Mouse (Mus musculus): Measurements from ENCODE around the gene Rars2. TPM values are rescaled to one million over a fixed set of nuclear protein-coding genes. Genes with fewer than 3 reads are reported as not detected.
A peak's percentile ranks its signal among the peaks of the same experiment; 100 is the strongest.

The Rars2 gene
- polyA plus RNA-seq, 1 experiment from 2014 or later: 82.5 TPM

DNA sequence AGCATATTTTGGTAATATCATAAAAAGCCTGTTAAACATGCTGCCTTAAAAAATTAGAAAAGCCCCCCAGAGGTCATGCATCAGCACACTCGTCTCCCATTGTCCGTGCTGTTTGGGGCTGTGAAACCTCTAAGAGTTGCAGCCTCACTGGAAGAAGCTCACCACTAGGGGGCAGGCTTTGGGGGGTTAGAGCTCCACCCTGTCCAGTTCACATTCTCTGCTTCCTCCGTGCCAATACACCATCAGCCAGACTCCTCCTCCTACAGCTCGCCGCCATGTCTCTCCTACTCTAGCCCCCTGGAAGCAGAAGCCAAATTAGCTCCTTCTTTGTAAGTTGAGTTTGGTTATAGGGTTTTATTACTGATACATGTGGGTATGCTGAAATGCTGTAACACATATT is 86.8 kb downstream of the Rars2 start:
- no peak overlapping the region for H3K9ac ChIP-seq (ENCODE audit: low read length)
- ATAC-seq (replicated peaks; ENCODE audit: low FRiP score) (peak; percentile 71), DNase-seq (ENCODE audit: low spot score) (peak; percentile 84)
- no peak overlapping the region for H3K4me3 ChIP-seq (ENCODE audit: low read depth, low read length)
- H3K4me1 ChIP-seq (replicated peaks; ENCODE audit: control insufficient read depth, insufficient read depth, low read length): no peaks in the 10 kb centered on the region
- H3K4me2 ChIP-seq (ENCODE audit: low read depth, low read length, severe bottlenecking): no peak overlapping the region
- no peaks in the 10 kb centered on the region for H3K36me3 ChIP-seq (ENCODE audit: control insufficient read depth, insufficient read depth, low read length)
- no peak overlapping the region for H3K27ac ChIP-seq (ENCODE audit: low read depth, low read length)
- H3K9me3 ChIP-seq (ENCODE audit: control insufficient read depth, low read length): no peaks in the 10 kb centered on the region
- whole genome bisulfite sequencing: 41% methylated on average over 5 of the region's 5 CpGs
- H3K27me3 ChIP-seq (ENCODE audit: control insufficient read depth, insufficient read depth, low read length): no peaks in the 10 kb centered on the region

- no peaks in the 10 kb centered on the region for H3K27me3 ChIP-seq (ENCODE audit: control insufficient read depth, insufficient read depth, low read length)
- no peak for DNase-seq (ENCODE audit: low spot score)
- no peak overlapping the region for H3K9ac ChIP-seq (ENCODE audit: low read length)
- H3K9me3 ChIP-seq (ENCODE audit: control insufficient read depth, low read length): no peaks in the 10 kb centered on the region
- 94% methylated on average over 11 of the region's 11 CpGs for WGBS
- H3K4me2 ChIP-seq (ENCODE audit: low read depth, low read length, severe bottlenecking): no peak overlapping the region
- no peak for ATAC-seq (replicated peaks; ENCODE audit: low FRiP score)
- H3K4me3 ChIP-seq (ENCODE audit: low read depth, low read length): no peak overlapping the region
- no peaks in the 10 kb centered on the region for H3K36me3 ChIP-seq (ENCODE audit: control insufficient read depth, insufficient read depth, low read length)
- no peak overlapping the region for H3K27ac ChIP-seq (ENCODE audit: low read depth, low read length)
- no peaks in the 10 kb centered on the region for H3K4me1 ChIP-seq (replicated peaks; ENCODE audit: control insufficient read depth, insufficient read depth, low read length)
Measured at GRCm38 (mm10) chr4:34702231-34702630, 87.5 kb downstream of the Rars2 start.

GRCm38 (mm10) chr4:34703029-34703428 is 88.3 kb downstream of the Rars2 start:
- Histone ChIP-seq H3K27me3 (ENCODE audit: control insufficient read depth, insufficient read depth, low read length) (no peaks in the 10 kb centered on the region), H3K4me1 (replicated peaks; ENCODE audit: control insufficient read depth, insufficient read depth, low read length) (no peaks in the 10 kb centered on the region), H3K9me3 (ENCODE audit: control insufficient read depth, low read length) (no peaks in the 10 kb centered on the region), H3K4me2 (ENCODE audit: low read depth, low read length, severe bottlenecking) (no peak overlapping the region), H3K36me3 (ENCODE audit: control insufficient read depth, insufficient read depth, low read length) (no peaks in the 10 kb centered on the region), H3K27ac (ENCODE audit: low read depth, low read length) (no peak overlapping the region), H3K4me3 (ENCODE audit: low read depth, low read length) (no peak overlapping the region), H3K9ac (ENCODE audit: low read length) (no peak overlapping the region)
- no peak for ATAC-seq (replicated peaks; ENCODE audit: low FRiP score)
- DNase-seq (ENCODE audit: low spot score): no peak
- WGBS: 77% methylated on average over 4 of the region's 4 CpGs

DNA sequence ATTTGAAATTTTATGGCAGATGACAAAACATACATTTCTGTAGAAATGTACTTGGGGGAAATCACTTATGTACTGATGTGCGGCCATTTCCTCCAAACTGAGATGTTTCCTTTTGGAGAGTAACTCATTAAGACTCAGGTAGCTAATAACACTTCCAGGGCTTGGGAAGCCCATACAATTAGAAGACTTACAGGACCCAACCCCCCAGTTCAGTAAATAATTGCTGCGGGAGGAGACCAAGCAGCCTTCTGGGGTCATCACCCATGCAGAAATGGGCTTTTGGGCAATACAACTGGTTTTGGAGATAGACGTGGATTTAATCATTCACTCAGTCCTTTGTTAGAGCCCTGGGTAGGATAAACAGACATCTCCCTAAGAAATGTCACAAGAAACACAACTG is 92.5 kb downstream of the Rars2 start:
- Histone ChIP-seq H3K27ac (ENCODE audit: low read depth, low read length) (no peak overlapping the region), H3K4me2 (ENCODE audit: low read depth, low read length, severe bottlenecking) (no peak overlapping the region), H3K4me3 (ENCODE audit: low read depth, low read length) (no peak overlapping the region), H3K9ac (ENCODE audit: low read length) (no peak overlapping the region), H3K36me3 (ENCODE audit: control insufficient read depth, insufficient read depth, low read length) (no peaks in the 10 kb centered on the region), H3K4me1 (replicated peaks; ENCODE audit: control insufficient read depth, insufficient read depth, low read length) (no peaks in the 10 kb centered on the region), H3K27me3 (ENCODE audit: control insufficient read depth, insufficient read depth, low read length) (no peaks in the 10 kb centered on the region), H3K9me3 (ENCODE audit: control insufficient read depth, low read length) (peaks cover 2% of the 10 kb centered on the region; the same call in 1 of the 2 replicates)
- 83% methylated on average over 3 of the region's 3 CpGs for WGBS
- ATAC-seq (replicated peaks; ENCODE audit: low FRiP score) (no peak), DNase-seq (ENCODE audit: low spot score) (no peak)

- WGBS: 85% methylated on average over 3 of the region's 3 CpGs
- H3K36me3 ChIP-seq (ENCODE audit: control insufficient read depth, insufficient read depth, low read length): no peaks in the 10 kb centered on the region
- no peak overlapping the region for H3K4me2 ChIP-seq (ENCODE audit: low read depth, low read length, severe bottlenecking)
- DNase-seq (ENCODE audit: low spot score) (no peak), ATAC-seq (replicated peaks; ENCODE audit: low FRiP score) (no peak)
- H3K9me3 ChIP-seq (ENCODE audit: control insufficient read depth, low read length): peaks cover 2% of the 10 kb centered on the region; the same call in 1 of the 2 replicates
- H3K4me3 ChIP-seq (ENCODE audit: low read depth, low read length): no peak overlapping the region
- no peak overlapping the region for H3K27ac ChIP-seq (ENCODE audit: low read depth, low read length)
- no peak overlapping the region for H3K9ac ChIP-seq (ENCODE audit: low read length)
- no peaks in the 10 kb centered on the region for H3K27me3 ChIP-seq (ENCODE audit: control insufficient read depth, insufficient read depth, low read length)
- H3K4me1 ChIP-seq (replicated peaks; ENCODE audit: control insufficient read depth, insufficient read depth, low read length): no peaks in the 10 kb centered on the region
Measured at GRCm38 (mm10) chr4:34708127-34708526, 93.4 kb downstream of the Rars2 start.

Other genes with a start within 250 kb of the Rars2 start
- gene Akirin2, start 64.0 kb upstream of the Rars2 start, polyA plus RNA-seq (2014; fragmentation: Nextera tagmentation; extraction: Ambion mirVana): 91.0 and 91.6 TPM in 2 replicates
- gene Orc3, start within 50 bp of the Rars2 start, polyA plus RNA-seq (2014; fragmentation: Nextera tagmentation; extraction: Ambion mirVana): 123 and 133 TPM in 2 replicates
- gene Slc35a1, start 72.5 kb downstream of the Rars2 start, polyA plus RNA-seq (2014; fragmentation: Nextera tagmentation; extraction: Ambion mirVana): 53.7 and 62.9 TPM in 2 replicates
- 0.88 and 1.2 TPM in 2 replicates for gene Cfap206, start 115.2 kb downstream of the Rars2 start, polyA plus RNA-seq (2014; fragmentation: Nextera tagmentation; extraction: Ambion mirVana)
- not detected in 2 replicates for gene Gm136, start 141.3 kb downstream of the Rars2 start, polyA plus RNA-seq (2014; fragmentation: Nextera tagmentation; extraction: Ambion mirVana)
- 42.1 and 48.9 TPM in 2 replicates for gene Smim8, start 163.5 kb downstream of the Rars2 start, polyA plus RNA-seq (2014; fragmentation: Nextera tagmentation; extraction: Ambion mirVana)

Measured in forebrain, embryonic 11.5 days (tissue).